Mouse (Mus musculus): ENCODE results near the gene Fam240a.

- TF ChIP-seq CTCF (IDR thresholded peaks at IDR 0.05; ENCODE audit: low read depth, low read length) (no peak), POLR2A (IDR thresholded peaks at IDR 0.05; ENCODE audit: borderline replicate concordance, low read depth, low read length) (no peak)
These were observed 35.7 kb upstream of the Fam240a start for GRCm38 (mm10) chr9:110952398-110952797.
